Mouse (Mus musculus): ENCODE data around the gene Stk4. TPM values are rescaled to one million over a fixed set of nuclear protein-coding genes. Genes with fewer than 3 reads are reported as not detected.

Gene Stk4
- total RNA-seq (2023): 100 to 1,000 TPM; 149 to 157 TPM

GRCm38 (mm10) chr2:164070142-164070764 lies at the start of gene Stk4:
Gene Stk4, plus strand, starts transcription at chr2:164070322.

GRCm38 (mm10) chr2:164025150-164025549 lies 45.0 kb upstream of the Stk4 start, which contains the start of gene Pabpc1l:
Gene Pabpc1l, plus strand, starts transcription at chr2:164025450.

DNA sequence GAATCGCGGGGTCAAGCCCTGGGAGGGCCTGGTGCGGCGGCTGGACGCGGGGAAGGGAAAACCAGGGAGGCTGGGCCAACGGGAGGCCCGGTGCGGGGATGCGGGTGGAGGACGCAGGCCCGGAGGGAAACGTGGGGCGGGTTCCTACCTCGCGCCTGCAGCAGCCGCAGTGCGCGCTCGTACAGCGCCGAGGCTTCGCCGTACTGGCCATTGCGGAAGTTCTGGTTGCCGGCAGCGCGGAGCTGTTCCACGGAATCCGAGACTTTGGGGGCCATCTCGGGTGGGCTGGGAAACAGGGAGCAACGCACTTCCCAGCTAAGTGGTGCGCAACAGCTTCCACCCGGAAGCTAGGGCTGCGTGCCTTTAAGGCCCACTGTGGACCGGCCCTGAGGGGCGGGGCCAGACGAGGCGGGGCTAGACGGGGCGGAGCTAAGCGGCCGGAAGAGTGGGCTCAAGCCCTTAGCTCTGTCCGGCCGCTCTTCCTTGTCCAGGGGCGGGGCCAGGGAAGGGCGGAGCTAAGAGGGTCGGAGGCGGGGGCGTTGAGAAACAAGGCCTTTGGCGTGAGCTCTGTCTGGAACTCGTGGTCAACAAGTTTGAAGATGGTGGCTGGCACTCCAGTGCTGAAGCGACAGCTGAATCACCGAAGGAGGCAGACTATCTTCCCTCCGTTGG lies 779 bp downstream of the Stk4 start, which contains the start of gene Tomm34:
TSS of gene Tomm34 (minus strand) at position 405 of the 672 bp plus-strand sequence.

GRCm38 (mm10) chr2:164170902-164171301 lies 100.8 kb downstream of the Stk4 start, which contains the start of gene Kcns1:
Gene Kcns1, minus strand, starts transcription at chr2:164171113.

GRCm38 (mm10) chr2:164182692-164183255 lies 112.7 kb downstream of the Stk4 start, which contains the start of gene Wfdc5:
Gene Wfdc5, minus strand, starts transcription at chr2:164182742.

GRCm38 (mm10) chr2:164190576-164190975 lies 120.5 kb downstream of the Stk4 start, which contains the start of gene Wfdc12:
Gene Wfdc12, minus strand, starts transcription at chr2:164190608.

GRCm38 (mm10) chr2:164199626-164200327 lies 129.7 kb downstream of the Stk4 start, which contains the start of gene Wfdc15a:
Gene Wfdc15a, minus strand, starts transcription at chr2:164200130.

Other genes with a start within 250 kb of the Stk4 start
- not detected for gene Ccn5, start 249.5 kb upstream of the Stk4 start, total RNA-seq (2023)
- not detected for gene Kcnk15, start 216.7 kb upstream of the Stk4 start, total RNA-seq (2023)
- gene Rims4, start 151.6 kb upstream of the Stk4 start, total RNA-seq (2023): under 1 TPM; 0.22 to 0.26 TPM
- gene Ywhab, start 75.4 kb upstream of the Stk4 start, total RNA-seq (2023): 100 to 1,000 TPM; 147 to 148 TPM
- gene Pabpc1l, start 44.9 kb upstream of the Stk4 start, total RNA-seq (2023): 10 to 100 TPM; 12.4 to 15.4 TPM
- 10 to 100 TPM; 40.4 to 47.2 TPM for gene Tomm34, start 847 bp downstream of the Stk4 start, total RNA-seq (2023)
- gene Kcns1, start 100.8 kb downstream of the Stk4 start, total RNA-seq (2023): not detected
- gene Wfdc5, start 112.4 kb downstream of the Stk4 start, total RNA-seq (2023): not detected
- not detected for gene Wfdc12, start 120.3 kb downstream of the Stk4 start, total RNA-seq (2023)
- gene Wfdc15a, start 129.8 kb downstream of the Stk4 start, total RNA-seq (2023): not detected
- not detected for gene Wfdc15b, start 151.3 kb downstream of the Stk4 start, total RNA-seq (2023)
- gene Svs2, start 168.1 kb downstream of the Stk4 start, total RNA-seq (2023): not detected
- not detected for gene Svs3b, start 186.3 kb downstream of the Stk4 start, total RNA-seq (2023)
- gene Svs4, start 208.1 kb downstream of the Stk4 start, total RNA-seq (2023): not detected
- gene Svs3a, start 218.9 kb downstream of the Stk4 start, total RNA-seq (2023): not detected
- not detected for gene Svs6, start 246.4 kb downstream of the Stk4 start, total RNA-seq (2023)